Mouse (Mus musculus): ENCODE data around the gene Orm3.

DNA sequence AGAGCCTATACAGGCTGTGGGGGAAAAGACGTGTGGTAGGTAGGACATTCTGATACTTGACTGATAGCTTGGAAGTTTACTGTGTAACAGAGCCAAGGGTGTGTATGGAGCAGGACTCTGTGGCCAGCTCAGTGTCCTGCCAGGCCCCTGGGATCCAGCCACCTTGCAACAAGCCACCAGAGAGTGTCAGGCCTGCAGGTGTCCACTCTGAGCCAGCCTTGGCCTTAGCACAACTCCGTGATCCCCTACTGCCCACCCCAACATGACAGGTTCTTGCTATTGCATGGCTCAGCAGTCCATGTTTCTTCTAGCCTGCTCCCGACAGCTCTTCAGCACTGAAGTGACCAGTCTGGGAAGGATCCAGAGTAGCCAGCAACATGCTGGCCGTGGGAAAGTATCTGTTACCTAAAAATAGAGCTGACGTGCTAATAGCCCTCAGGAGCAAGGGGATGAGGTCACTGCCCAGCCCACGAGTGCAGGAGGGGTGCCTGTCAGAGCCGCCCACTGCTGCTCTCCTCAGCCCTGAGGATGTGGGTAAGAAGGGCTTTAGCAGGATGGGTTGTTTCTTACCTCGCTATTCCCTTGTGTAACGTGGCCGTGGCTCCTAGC, 45.6 kb upstream of the Orm3 start:
- TF ChIP-seq MAX (IDR thresholded peaks at IDR 0.05; ENCODE audit: low read length) (no peak), HCFC1 (IDR thresholded peaks at IDR 0.05; ENCODE audit: low read depth, low read length) (no peak), CHD2 (IDR thresholded peaks at IDR 0.05; ENCODE audit: low read length) (no peak), POLR2A (IDR thresholded peaks at IDR 0.05; ENCODE audit: low read depth, low read length) (no peak), TBP (conservative IDR thresholded peaks at IDR 0.05; ENCODE audit: low read depth, low read length) (no peak), MAZ (IDR thresholded peaks at IDR 0.05; ENCODE audit: low read depth, low read length) (no peak), CTCF (conservative IDR thresholded peaks at IDR 0.05 in 1 of 2, IDR thresholded peaks at IDR 0.05 in 1 of 2; ENCODE audit: low read depth in 2 of 2, low read length in 2 of 2) (no peak), SMC3 (IDR thresholded peaks at IDR 0.05; ENCODE audit: low read depth, low read length) (no peak), POLR2AphosphoS2 (IDR thresholded peaks at IDR 0.05; ENCODE audit: low read depth, low read length) (no peak)

All from CH12.LX (cell line).